Mouse (Mus musculus) embryonic facial prominence, embryonic 15.5 days (tissue): Measurements from ENCODE around the gene Urgcp. TPM values are rescaled to one million over a fixed set of nuclear protein-coding genes. Genes with fewer than 3 reads are reported as not detected.

Source experiments
- ATAC-seq: fragments of 200-750 bp; cut with Nextera tagmentation; 2 replicates; pipeline ENCODE4 v1.8.0; 2017; ENCODE audit warnings: low read depth, moderate TSS enrichment; ENCODE audit not compliant: insufficient number of reproducible peaks, low FRiP score, low TSS enrichment
- H3K27ac ChIP-seq: fragments of 300-500 bp; sonication (generic); replicated peaks from 2 replicates; pipeline ENCODE4 v1.5.1; 2015; ENCODE audit warnings: mild to moderate bottlenecking, inconsistent platforms
- H3K27me3 ChIP-seq: fragments of 300-500 bp; sonication (generic); 2 replicates; pipeline ENCODE4 v1.6.1; 2015; ENCODE audit warnings: inconsistent platforms
- H3K36me3 ChIP-seq: fragments of 300-500 bp; sonication (generic); 2 replicates; pipeline ENCODE4 v1.6.1; 2015; ENCODE audit warnings: mild to moderate bottlenecking, inconsistent platforms
- H3K4me1 ChIP-seq: fragments of 300-500 bp; sonication (generic); 2 replicates; pipeline ENCODE4 v1.6.1; 2015; ENCODE audit warnings: inconsistent platforms
- H3K4me2 ChIP-seq: fragments of 300-500 bp; sonication (generic); replicated peaks from 2 replicates; pipeline ENCODE4 v1.6.1; 2015; ENCODE audit warnings: mild to moderate bottlenecking, inconsistent platforms
- H3K4me3 ChIP-seq: fragments of 300-500 bp; sonication (generic); replicated peaks from 2 replicates; pipeline ENCODE4 v1.5.1; 2015; ENCODE audit warnings: mild to moderate bottlenecking, inconsistent platforms
- H3K9ac ChIP-seq: fragments of 300-500 bp; sonication (generic); 2 replicates; pipeline ENCODE4 v1.6.1; 2015; ENCODE audit warnings: inconsistent platforms
- H3K9me3 ChIP-seq: fragments of 300-500 bp; sonication (generic); replicated peaks from 2 replicates; pipeline ENCODE4 v1.6.1; 2016; ENCODE audit warnings: inconsistent platforms
- WGBS: fragments of 180-500 bp; shearing (Covaris S2); methylation state at CpG from one replicate; pipeline ENCODE4 v1.1.7; 2015; 5-methylcytosine and 5-hydroxymethylcytosine counted together
- polyA plus RNA-seq: library from polyadenylated mRNA; unstranded; fragments of >200 nt; fragmentation: Nextera tagmentation; extraction: Ambion mirVana; gene quantifications from 2 replicates; pipeline ENCODE4 v1.2.1, GENCODE M21; 2015

Urgcp gene
- polyA plus RNA-seq, 1 experiment from 2014 or later = 29.4 TPM

GRCm38 (mm10) chr11:5797928-5798327 is 35.8 kb upstream of the Urgcp start:
- no peak overlapping the region for H3K4me3 ChIP-seq
- peaks cover 81% of the 10 kb centered on the region for H3K36me3 ChIP-seq
- no peak for ATAC-seq
- WGBS = 77% methylated on average over 5 of the region's 5 CpGs
- H3K27me3 ChIP-seq = no peaks in the 10 kb centered on the region
- H3K9me3 ChIP-seq = no peaks in the 10 kb centered on the region
- H3K4me2 ChIP-seq = no peak overlapping the region
- no peak overlapping the region for H3K9ac ChIP-seq
- H3K27ac ChIP-seq = no peak overlapping the region
- H3K4me1 ChIP-seq = peaks cover 7% of the 10 kb centered on the region; the same call in 1 of the 2 replicates

- no peak for ATAC-seq
- peaks cover 85% of the 10 kb centered on the region for H3K36me3 ChIP-seq
- H3K4me1 ChIP-seq = peaks cover 2% of the 10 kb centered on the region; the same call in 1 of the 2 replicates
- no peak overlapping the region for H3K9ac ChIP-seq
- H3K9me3 ChIP-seq = no peaks in the 10 kb centered on the region
- H3K4me3 ChIP-seq = no peak overlapping the region
- WGBS = 51% methylated on average over 11 of the region's 11 CpGs
- H3K27ac ChIP-seq = no peak overlapping the region
- no peak overlapping the region for H3K4me2 ChIP-seq
- H3K27me3 ChIP-seq = no peaks in the 10 kb centered on the region
Observed at GRCm38 (mm10) chr11:5797371-5797770, 35.2 kb upstream of the Urgcp start.

- Histone ChIP-seq H3K27me3 (no peaks in the 10 kb centered on the region), H3K4me1 (no peaks in the 10 kb centered on the region), H3K4me3 (no peak overlapping the region), H3K9me3 (no peaks in the 10 kb centered on the region), H3K4me2 (no peak overlapping the region), H3K36me3 (peaks cover 89% of the 10 kb centered on the region), H3K27ac (no peak overlapping the region), H3K9ac (no peak overlapping the region)
- 83% methylated on average over 15 of the region's 15 CpGs for WGBS
- ATAC-seq = no peak
Observed at GRCm38 (mm10) chr11:5796939-5797338, 34.8 kb upstream of the Urgcp start.

- no peak overlapping the region for H3K4me2 ChIP-seq
- H3K9me3 ChIP-seq = no peaks in the 10 kb centered on the region
- H3K36me3 ChIP-seq = peaks cover 91% of the 10 kb centered on the region
- no peak overlapping the region for H3K4me3 ChIP-seq
- no peak overlapping the region for H3K27ac ChIP-seq
- WGBS = 82% methylated on average over 7 of the region's 7 CpGs
- H3K9ac ChIP-seq = no peak overlapping the region
- H3K4me1 ChIP-seq = no peaks in the 10 kb centered on the region
- no peaks in the 10 kb centered on the region for H3K27me3 ChIP-seq
- ATAC-seq = no peak
Observed at GRCm38 (mm10) chr11:5795706-5796105, 33.5 kb upstream of the Urgcp start.

GRCm38 (mm10) chr11:5795290-5795689 is 33.1 kb upstream of the Urgcp start:
- no peak overlapping the region for H3K4me3 ChIP-seq
- no peak for ATAC-seq
- H3K27me3 ChIP-seq = no peaks in the 10 kb centered on the region
- H3K9me3 ChIP-seq = no peaks in the 10 kb centered on the region
- H3K4me1 ChIP-seq = no peaks in the 10 kb centered on the region
- WGBS = 86% methylated on average over 9 of the region's 9 CpGs
- H3K27ac ChIP-seq = no peak overlapping the region
- H3K36me3 ChIP-seq = peaks cover 90% of the 10 kb centered on the region
- no peak overlapping the region for H3K9ac ChIP-seq
- no peak overlapping the region for H3K4me2 ChIP-seq

GRCm38 (mm10) chr11:5790431-5790830 is 28.3 kb upstream of the Urgcp start:
- no peak overlapping the region for H3K27ac ChIP-seq
- H3K4me3 ChIP-seq = no peak overlapping the region
- H3K9ac ChIP-seq = no peak overlapping the region
- H3K4me2 ChIP-seq = no peak overlapping the region
- H3K4me1 ChIP-seq = peaks cover 22% of the 10 kb centered on the region
- H3K9me3 ChIP-seq = no peaks in the 10 kb centered on the region
- no peak for ATAC-seq
- H3K36me3 ChIP-seq = peaks cover 43% of the 10 kb centered on the region
- WGBS = 86% methylated on average over 1 of the region's 1 CpGs
- no peaks in the 10 kb centered on the region for H3K27me3 ChIP-seq

GRCm38 (mm10) chr11:5789754-5790333 is 27.7 kb upstream of the Urgcp start:
- no peak for ATAC-seq
- WGBS = 50% methylated on average over 3 of the region's 3 CpGs

GRCm38 (mm10) chr11:5789071-5789753 is 27.0 kb upstream of the Urgcp start:
- peaks cover 31% of the 10 kb centered on the region for H3K36me3 ChIP-seq
- ATAC-seq = no peak
- H3K27me3 ChIP-seq = no peaks in the 10 kb centered on the region
- peak overlapping the region; percentile 93 for H3K27ac ChIP-seq
- no peaks in the 10 kb centered on the region for H3K9me3 ChIP-seq
- peak overlapping the region; percentile 58 for H3K4me3 ChIP-seq
- WGBS = 64% methylated on average over 6 of the region's 6 CpGs
- peak overlapping the region; percentile 79 for H3K4me2 ChIP-seq
- peak overlapping the region; percentile 83 for H3K9ac ChIP-seq
- H3K4me1 ChIP-seq = peaks cover 22% of the 10 kb centered on the region

More at GRCm38 (mm10) chr11:5789754-5790333, 27.7 kb upstream of the Urgcp start:
- H3K4me1 ChIP-seq = peaks cover 22% of the 10 kb centered on the region
- peak overlapping the region; percentile 79; the same call in 1 of the 2 replicates for H3K4me2 ChIP-seq
- peaks cover 37% of the 10 kb centered on the region for H3K36me3 ChIP-seq
- H3K4me3 ChIP-seq = peak overlapping the region; percentile 58
- no peaks in the 10 kb centered on the region for H3K27me3 ChIP-seq
- no peak overlapping the region for H3K27ac ChIP-seq
- no peak overlapping the region; the same call in 1 of the 2 replicates for H3K9ac ChIP-seq
- H3K9me3 ChIP-seq = no peaks in the 10 kb centered on the region

- peak; percentile 93 for ATAC-seq
- Histone ChIP-seq H3K36me3 (peaks cover 22% of the 10 kb centered on the region), H3K4me3 (peak within 1 kb of the TSS; percentile 58), H3K4me2 (peak within 1 kb of the TSS; percentile 79), H3K4me1 (peaks cover 22% of the 10 kb centered on the region), H3K9ac (peak within 1 kb of the TSS; percentile 83), H3K27me3 (no peaks in the 10 kb centered on the region), H3K27ac (peak within 1 kb of the TSS; percentile 93), H3K9me3 (no peaks in the 10 kb centered on the region)
- WGBS = under 1% methylated on average over 74 of the region's 74 CpGs
Observed at GRCm38 (mm10) chr11:5788056-5789014, 26.2 kb upstream of the Urgcp start, which contains the start of gene Dbnl. Dbnl (plus strand) TSS chr11:5788488.

- 36% methylated on average over 8 of the region's 8 CpGs for WGBS
- ATAC-seq = no peak
- Histone ChIP-seq H3K36me3 (peaks cover 19% of the 10 kb centered on the region), H3K4me1 (peaks cover 22% of the 10 kb centered on the region), H3K27ac (peak overlapping the region; percentile 93), H3K4me2 (peak overlapping the region; percentile 79), H3K4me3 (peak overlapping the region; percentile 58), H3K9me3 (no peaks in the 10 kb centered on the region), H3K9ac (peak overlapping the region; percentile 83), H3K27me3 (no peaks in the 10 kb centered on the region)
Observed at GRCm38 (mm10) chr11:5787671-5788055, 25.5 kb upstream of the Urgcp start.

- H3K4me1 ChIP-seq = peaks cover 22% of the 10 kb centered on the region
- no peak overlapping the region for H3K27ac ChIP-seq
- H3K9ac ChIP-seq = no peak overlapping the region
- H3K9me3 ChIP-seq = no peaks in the 10 kb centered on the region
- H3K27me3 ChIP-seq = no peaks in the 10 kb centered on the region
- no peak overlapping the region for H3K4me2 ChIP-seq
- H3K4me3 ChIP-seq = no peak overlapping the region
- ATAC-seq = no peak
- H3K36me3 ChIP-seq = peaks cover 3% of the 10 kb centered on the region; the same call in 1 of the 2 replicates
Observed at GRCm38 (mm10) chr11:5785732-5786131, 23.6 kb upstream of the Urgcp start.
